Mouse (Mus musculus): Measurements from ENCODE around the gene Arl6ip5.

DNA sequence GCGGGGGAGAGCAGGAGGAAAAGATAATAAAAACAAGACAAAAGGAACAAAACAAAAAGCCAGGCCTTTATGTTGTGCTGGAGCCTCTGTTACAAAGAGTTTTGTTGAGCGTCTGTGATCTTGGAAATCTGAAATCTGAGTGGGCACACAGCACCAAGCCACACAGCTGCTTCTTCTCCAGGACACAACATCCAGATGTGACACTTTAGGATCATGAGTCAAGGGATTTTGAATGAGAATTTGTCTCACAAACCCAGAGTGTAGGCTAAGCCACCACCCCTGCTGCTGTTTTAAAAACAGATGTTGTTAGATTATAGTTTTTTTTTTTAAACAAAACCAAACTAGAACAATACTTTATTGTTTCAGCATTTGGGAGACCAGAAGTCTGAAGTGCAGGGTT is 61.9 kb downstream of the Arl6ip5 start:
- no peak for TF ChIP-seq CTCF (IDR thresholded peaks at IDR 0.05; ENCODE audit: borderline replicate concordance, control insufficient read depth, extremely low read depth, insufficient read depth, low read length, poor library complexity)
- no peak for TF ChIP-seq POLR2A (IDR thresholded peaks at IDR 0.05; ENCODE audit: control insufficient read depth, extremely low read depth, insufficient read depth, low read length, poor library complexity)

Measured in thymus, adult 2 months (tissue).